Mouse (Mus musculus): ENCODE measurements at regions not wholly inside any gene's neighbourhood (a gene's known extent, or its start where the extent isn't known, plus 50 kb on each side); places are given as distances from the start of the nearest gene placed in this dataset.
A peak's percentile ranks its signal among the peaks of the same experiment; 100 is the strongest.

- no peak for DNase-seq (ENCODE audit: low spot score in 2 of 2)
Measured at GRCm38 (mm10) chr4:140402319-140402718, 155.7 kb upstream of the Igsf21 start.

DNA sequence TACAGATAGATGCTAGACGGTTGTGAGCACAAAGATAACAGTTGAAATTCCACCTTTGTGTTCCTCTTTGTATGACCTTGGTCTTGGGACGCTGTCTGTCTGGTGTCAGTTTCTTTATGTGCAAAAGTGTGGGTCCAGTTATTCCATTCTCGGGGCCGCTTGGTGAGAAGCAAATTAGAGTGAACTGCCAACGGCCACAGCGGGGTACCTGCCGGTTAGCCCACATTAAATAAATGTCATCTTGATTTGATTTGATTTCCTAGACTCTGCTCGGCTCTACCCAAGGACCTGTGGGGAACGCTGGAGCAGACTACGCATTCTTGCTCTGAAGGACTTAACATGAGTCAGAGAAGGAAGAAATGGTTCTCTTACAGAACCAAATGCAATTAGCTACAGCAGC, 155.0 kb upstream of the Igsf21 start:
- DNase-seq (ENCODE audit: low spot score in 2 of 2): no peak

DNA sequence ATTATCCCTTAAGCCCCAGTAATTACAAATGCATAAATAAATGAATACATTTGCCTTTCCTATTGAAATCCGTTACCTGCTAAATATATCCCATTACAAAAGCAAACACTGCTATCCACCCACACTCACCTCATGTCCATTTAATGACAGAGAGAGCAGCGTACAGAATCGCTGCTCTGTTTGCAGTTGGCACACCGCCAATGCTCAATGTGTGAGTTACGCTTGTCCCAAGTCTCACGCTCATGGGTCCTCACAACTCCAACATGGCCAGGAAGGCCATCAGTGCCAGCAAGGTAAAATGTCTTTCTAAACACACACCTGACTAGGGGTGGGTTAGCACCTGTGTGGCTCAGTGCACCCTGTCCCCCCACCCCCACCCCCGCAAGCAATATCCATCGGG, 150.0 kb upstream of the Igsf21 start:
- no peak for DNase-seq (ENCODE audit: low spot score in 2 of 2)

GRCm38 (mm10) chr4:140392290-140392689, 145.7 kb upstream of the Igsf21 start:
- no peak for DNase-seq (ENCODE audit: low spot score in 2 of 2)

- DNase-seq (ENCODE audit: low spot score in 2 of 2): no peak
Measured at GRCm38 (mm10) chr4:140390684-140391234, 144.2 kb upstream of the Igsf21 start.

GRCm38 (mm10) chr4:140385686-140386085, 139.1 kb upstream of the Igsf21 start:
- DNase-seq (ENCODE audit: low spot score in 2 of 2): no peak

- DNase-seq (ENCODE audit: low spot score in 2 of 2): no peak
Measured at GRCm38 (mm10) chr4:140385226-140385625, 138.6 kb upstream of the Igsf21 start.

GRCm38 (mm10) chr4:140383596-140383995, 137.0 kb upstream of the Igsf21 start:
- no peak for DNase-seq (ENCODE audit: low spot score in 2 of 2)

GRCm38 (mm10) chr4:140380733-140381132, 134.1 kb upstream of the Igsf21 start:
- DNase-seq (ENCODE audit: low spot score in 2 of 2): no peak

GRCm38 (mm10) chr4:140377941-140378340, 131.4 kb upstream of the Igsf21 start:
- no peak for DNase-seq (ENCODE audit: low spot score in 2 of 2)

GRCm38 (mm10) chr4:140372586-140373325, 126.2 kb upstream of the Igsf21 start:
- no peak for DNase-seq (ENCODE audit: low spot score in 2 of 2)

- DNase-seq (ENCODE audit: low spot score in 2 of 2): peak; percentile 77 to 90
Measured at GRCm38 (mm10) chr4:140371426-140372213, 125.0 kb upstream of the Igsf21 start.

- DNase-seq (ENCODE audit: low spot score in 2 of 2): no peak
Measured at GRCm38 (mm10) chr4:140366975-140367680, 120.5 kb upstream of the Igsf21 start.

DNA sequence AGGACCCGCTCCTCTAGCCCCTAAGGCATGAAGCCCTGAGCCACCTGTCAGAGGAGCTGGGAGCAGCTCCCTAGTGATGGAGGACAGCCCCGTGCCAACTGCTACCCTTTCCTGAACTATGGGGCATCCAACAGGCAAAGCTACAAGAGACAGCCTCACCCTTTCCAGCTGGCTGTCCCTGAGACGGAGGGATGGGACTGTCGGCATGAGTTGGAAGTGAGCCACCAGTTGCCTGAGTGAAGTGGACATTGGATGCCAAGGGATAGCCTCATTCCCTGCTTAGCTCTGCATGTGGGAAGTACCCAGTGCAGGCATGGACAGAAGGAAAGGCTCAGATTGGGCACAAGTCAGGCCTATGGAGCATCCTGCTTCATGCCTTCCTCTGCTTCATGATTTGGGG, 112.3 kb upstream of the Igsf21 start:
- DNase-seq (ENCODE audit: low spot score in 2 of 2): no peak

DNA sequence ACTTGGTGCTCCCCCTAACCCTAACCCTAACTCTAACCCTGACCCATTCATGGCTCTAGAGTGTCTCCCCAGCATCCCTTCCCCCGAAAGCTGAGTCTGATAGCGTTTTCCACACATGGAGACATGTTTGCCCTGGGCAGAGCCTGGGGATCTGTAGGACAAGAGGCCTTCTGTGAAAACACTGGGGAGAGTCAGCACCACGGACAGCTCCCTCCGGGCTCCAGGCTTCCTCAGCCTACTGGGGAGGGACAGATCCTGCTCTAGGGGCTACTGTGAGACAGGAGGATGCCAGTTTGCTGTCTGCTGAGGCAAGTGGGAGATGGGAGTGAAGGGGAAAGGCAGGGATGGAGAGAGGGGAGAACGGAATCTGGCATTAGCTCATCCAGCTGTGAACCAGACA, 111.5 kb upstream of the Igsf21 start:
- no peak for DNase-seq (ENCODE audit: low spot score in 2 of 2)

GRCm38 (mm10) chr4:140355144-140355550, 108.6 kb upstream of the Igsf21 start:
- DNase-seq (ENCODE audit: low spot score in 2 of 2): peak in 1 of 2 experiments; percentile 20

- DNase-seq (ENCODE audit: low spot score in 2 of 2): peak; percentile 23 to 26
Measured at GRCm38 (mm10) chr4:140348802-140349201, 102.2 kb upstream of the Igsf21 start.

GRCm38 (mm10) chr4:140330138-140330537, 83.6 kb upstream of the Igsf21 start:
- DNase-seq (ENCODE audit: low spot score in 2 of 2): no peak

GRCm38 (mm10) chr4:140326706-140327440, 80.3 kb upstream of the Igsf21 start:
- DNase-seq (ENCODE audit: low spot score in 2 of 2): no peak

DNA sequence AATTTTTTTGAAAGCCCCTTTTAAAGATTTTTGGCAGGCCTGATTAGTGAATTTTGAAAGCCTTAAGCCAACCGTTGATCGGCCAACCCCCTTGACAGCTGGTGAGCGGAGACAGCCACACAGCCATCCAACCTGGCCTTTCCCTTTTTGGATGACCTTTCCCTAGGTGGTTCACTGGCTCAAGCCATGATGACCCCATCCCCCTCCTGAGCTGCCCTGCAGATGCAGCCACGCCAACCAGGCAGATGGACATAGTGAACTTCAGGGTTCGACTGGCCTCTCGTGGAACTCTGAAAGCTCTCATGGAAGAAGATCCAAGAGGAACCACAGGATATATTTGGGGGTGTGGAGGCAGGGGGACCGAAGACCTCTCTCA, 79.1 kb upstream of the Igsf21 start:
- no peak for DNase-seq (ENCODE audit: low spot score in 2 of 2)
